ENCODE assay signal across 9 mouse cellular contexts in genomic region chr7:141469901-141470636, GRCm38 (mm10). TPM values are rescaled to one million over a fixed set of nuclear protein-coding genes. Genes with fewer than 3 reads are reported as not detected.
DNase-seq lines count a peak whose midpoint lies in the region; ATAC-seq and TF ChIP-seq lines count a peak whose summit lies in the region.
"Had no signal": no experiment of that assay in that cellular context is flagged by ENCODE, and none has a peak within 500 bp of the region (broad histone marks: within the 10 kb centered on the region; RNA-seq: fewer than 3 reads in every experiment).

No protein-coding gene starts in this region.

- no peaks in the 10 kb centered on the region for H3K27me3 ChIP-seq in kidney, postnatal 0 days (ENCODE audit: insufficient read depth, low read length)
- peaks cover 11% of the 10 kb centered on the region for H3K27me3 ChIP-seq in embryonic facial prominence, embryonic 12.5 days
- H3K27me3 ChIP-seq in heart, embryonic 12.5 days (replicated peaks): peaks cover 11% of the 10 kb centered on the region
- peaks cover 20% of the 10 kb centered on the region for H3K27me3 ChIP-seq in liver, embryonic 15.5 days

- 87% methylated on average over 18 of the region's 18 CpGs for WGBS in kidney, postnatal 0 days
- 90% methylated on average over 18 of the region's 18 CpGs for WGBS in embryonic facial prominence, embryonic 12.5 days
- 84% methylated on average over 18 of the region's 18 CpGs for WGBS in heart, embryonic 12.5 days
- WGBS in liver, embryonic 15.5 days (ENCODE audit: insufficient replicate concordance): 84% methylated on average over 18 of the region's 18 CpGs

- H3K27ac ChIP-seq in kidney, postnatal 0 days: peak overlapping the region; percentile 42; the same call in 1 of the 2 replicates
- no peak overlapping the region for H3K27ac ChIP-seq in embryonic facial prominence, embryonic 12.5 days
- H3K27ac ChIP-seq in heart, embryonic 12.5 days (ENCODE audit: poor library complexity, severe bottlenecking): peak overlapping the region; percentile 99; the same call in 1 of the 2 replicates
- H3K27ac ChIP-seq in liver, embryonic 15.5 days (replicated peaks): peak overlapping the region; percentile 81; the same call in 1 of the 2 replicates

- no peak for ATAC-seq in kidney, postnatal 0 days (replicated peaks; ENCODE audit: low FRiP score, low read depth)
- no peak for ATAC-seq in embryonic facial prominence, embryonic 12.5 days (ENCODE audit: insufficient number of reproducible peaks, insufficient read depth, low FRiP score, low TSS enrichment)
- ATAC-seq in heart, embryonic 12.5 days (ENCODE audit: insufficient number of reproducible peaks, low FRiP score): no peak
- no peak for ATAC-seq in liver, embryonic 15.5 days (ENCODE audit: insufficient read depth)
- no peak for ATAC-seq in erythroid progenitor cell, adult 5-6 weeks (replicated peaks; ENCODE audit: low FRiP score, poor library complexity, severe bottlenecking)
- no peak for ATAC-seq in megakaryocyte-erythroid progenitor cell, adult 5-6 weeks (replicated peaks; ENCODE audit: low FRiP score, low TSS enrichment, poor library complexity, severe bottlenecking)

- H3K4me2 ChIP-seq in kidney, postnatal 0 days (ENCODE audit: low read length): peak overlapping the region; percentile 85; the same call in 1 of the 2 replicates
- 0 out of 2 replicates have a peak overlapping the region, but pooled peaks have one; percentile 66 for H3K4me2 ChIP-seq in embryonic facial prominence, embryonic 12.5 days (replicated peaks)
- peak overlapping the region; percentile 93; the same call in 1 of the 2 replicates for H3K4me2 ChIP-seq in heart, embryonic 12.5 days
- no peak overlapping the region for H3K4me2 ChIP-seq in liver, embryonic 15.5 days

- no peak overlapping the region for H3K4me3 ChIP-seq in kidney, postnatal 0 days (replicated peaks; ENCODE audit: low read depth, low read length)
- peak overlapping the region; percentile 75; the same call in 1 of the 2 replicates for H3K4me3 ChIP-seq in embryonic facial prominence, embryonic 12.5 days
- H3K4me3 ChIP-seq in heart, embryonic 12.5 days: 0 out of 2 replicates have a peak overlapping the region, but pooled peaks have one; percentile 73
- no peak overlapping the region for H3K4me3 ChIP-seq in liver, embryonic 15.5 days (replicated peaks)
- H3K4me3 ChIP-seq: erythroblast, embryonic 14.5 days had no signal

- TF ChIP-seq CTCF in kidney, postnatal 0 days (IDR thresholded peaks at IDR 0.05; ENCODE audit: low read depth): no peak

- no peaks in the 10 kb centered on the region for H3K9me3 ChIP-seq in kidney, postnatal 0 days (replicated peaks; ENCODE audit: low read length)
- no peaks in the 10 kb centered on the region for H3K9me3 ChIP-seq in embryonic facial prominence, embryonic 12.5 days
- H3K9me3 ChIP-seq in heart, embryonic 12.5 days (replicated peaks): no peaks in the 10 kb centered on the region
- H3K9me3 ChIP-seq in liver, embryonic 15.5 days (replicated peaks): no peaks in the 10 kb centered on the region

- DNase-seq in kidney, postnatal 0 days (ENCODE audit: low spot score): no peak
- DNase-seq in kidney, postnatal 36 days: no peak
- no peak for DNase-seq in Muller cell, postnatal 12 days (ENCODE audit: inconsistent ontology term)

- no peak overlapping the region for H3K9ac ChIP-seq in kidney, postnatal 0 days (ENCODE audit: low read depth, low read length)
- no peak overlapping the region for H3K9ac ChIP-seq in embryonic facial prominence, embryonic 12.5 days
- H3K9ac ChIP-seq in heart, embryonic 12.5 days: peak overlapping the region; percentile 87
- no peak overlapping the region for H3K9ac ChIP-seq in liver, embryonic 15.5 days

- H3K36me3 ChIP-seq in kidney, postnatal 0 days (ENCODE audit: insufficient read depth, low read length): peaks cover 23% of the 10 kb centered on the region
- H3K36me3 ChIP-seq in embryonic facial prominence, embryonic 12.5 days: peaks cover 36% of the 10 kb centered on the region
- peaks cover 36% of the 10 kb centered on the region for H3K36me3 ChIP-seq in heart, embryonic 12.5 days
- peaks cover 41% of the 10 kb centered on the region for H3K36me3 ChIP-seq in liver, embryonic 15.5 days (replicated peaks)

- peaks cover 45% of the 10 kb centered on the region for H3K4me1 ChIP-seq in kidney, postnatal 0 days (replicated peaks; ENCODE audit: insufficient read depth, low read length)
- peaks cover 41% of the 10 kb centered on the region for H3K4me1 ChIP-seq in embryonic facial prominence, embryonic 12.5 days
- H3K4me1 ChIP-seq in heart, embryonic 12.5 days (replicated peaks): peaks cover 57% of the 10 kb centered on the region
- H3K4me1 ChIP-seq in liver, embryonic 15.5 days (replicated peaks): peaks cover 75% of the 10 kb centered on the region

RNA-seq across cellular contexts. Expression of gene Cd151, which starts 2.9 kb away (rescaled TPM):
- 36.1 and 37.2 TPM in 2 replicates for polyA plus RNA-seq in kidney, postnatal 0 days (2015; fragmentation: Nextera tagmentation; extraction: Ambion mirVana)
- polyA plus RNA-seq in embryonic facial prominence, embryonic 12.5 days (2016; fragmentation: Nextera tagmentation; extraction: Ambion mirVana): 17.0 and 19.6 TPM in 2 replicates
- polyA plus RNA-seq in heart, embryonic 12.5 days (2016; fragmentation: Nextera tagmentation; extraction: Ambion mirVana): 27.4 and 30.6 TPM in 2 replicates
- polyA plus RNA-seq in liver, embryonic 15.5 days (2015; fragmentation: Nextera tagmentation; extraction: Ambion mirVana): 5.0 and 6.3 TPM in 2 replicates
- total RNA-seq in erythroid progenitor cell, adult 5-6 weeks (2015; ENCODE audit: low replicate concordance): 16.6 and 20.1 TPM in 2 replicates
- total RNA-seq in erythroid progenitor cell, adult 5-6 weeks (2017; ENCODE audit: low replicate concordance): 24.1 and 30.7 TPM in 2 replicates
- 20.2 and 24.2 TPM in 2 replicates for total RNA-seq in megakaryocyte-erythroid progenitor cell, adult 5-6 weeks (2014; fragmentation: Nextera tagmentation)
- total RNA-seq in megakaryocyte-erythroid progenitor cell, adult 5-6 weeks (2017): 13.2 and 17.6 TPM in 2 replicates

RNA-seq across cellular contexts. Expression of gene Polr2l, which starts 4.9 kb away (rescaled TPM):
- polyA plus RNA-seq in kidney, postnatal 0 days (2015; fragmentation: Nextera tagmentation; extraction: Ambion mirVana): 68.5 and 72.2 TPM in 2 replicates
- polyA plus RNA-seq in embryonic facial prominence, embryonic 12.5 days (2016; fragmentation: Nextera tagmentation; extraction: Ambion mirVana): 66.2 and 68.9 TPM in 2 replicates
- 60.7 and 64.7 TPM in 2 replicates for polyA plus RNA-seq in heart, embryonic 12.5 days (2016; fragmentation: Nextera tagmentation; extraction: Ambion mirVana)
- polyA plus RNA-seq in liver, embryonic 15.5 days (2015; fragmentation: Nextera tagmentation; extraction: Ambion mirVana): 41.7 and 43.9 TPM in 2 replicates
- total RNA-seq in erythroid progenitor cell, adult 5-6 weeks (2015; ENCODE audit: low replicate concordance): 6.7 and 15.5 TPM in 2 replicates
- total RNA-seq in erythroid progenitor cell, adult 5-6 weeks (2017; ENCODE audit: low replicate concordance): 14.4 and 14.9 TPM in 2 replicates
- 77.2 and 78.1 TPM in 2 replicates for total RNA-seq in megakaryocyte-erythroid progenitor cell, adult 5-6 weeks (2014; fragmentation: Nextera tagmentation)
- 53.3 and 54.9 TPM in 2 replicates for total RNA-seq in megakaryocyte-erythroid progenitor cell, adult 5-6 weeks (2017)

RNA-seq across cellular contexts. Expression of gene Tspan4, which starts 5.0 kb away (rescaled TPM):
- 109 and 115 TPM in 2 replicates for polyA plus RNA-seq in kidney, postnatal 0 days (2015; fragmentation: Nextera tagmentation; extraction: Ambion mirVana)
- polyA plus RNA-seq in embryonic facial prominence, embryonic 12.5 days (2016; fragmentation: Nextera tagmentation; extraction: Ambion mirVana): 36.8 and 43.3 TPM in 2 replicates
- 57.5 and 57.6 TPM in 2 replicates for polyA plus RNA-seq in heart, embryonic 12.5 days (2016; fragmentation: Nextera tagmentation; extraction: Ambion mirVana)
- polyA plus RNA-seq in liver, embryonic 15.5 days (2015; fragmentation: Nextera tagmentation; extraction: Ambion mirVana): 47.7 and 55.0 TPM in 2 replicates
- 1.8 and 3.8 TPM in 2 replicates for total RNA-seq in erythroid progenitor cell, adult 5-6 weeks (2015; ENCODE audit: low replicate concordance)
- 2.2 and 8.0 TPM in 2 replicates for total RNA-seq in erythroid progenitor cell, adult 5-6 weeks (2017; ENCODE audit: low replicate concordance)
- total RNA-seq in megakaryocyte-erythroid progenitor cell, adult 5-6 weeks (2014; fragmentation: Nextera tagmentation): 31.6 and 38.2 TPM in 2 replicates
- total RNA-seq in megakaryocyte-erythroid progenitor cell, adult 5-6 weeks (2017): 26.0 and 33.9 TPM in 2 replicates

RNA-seq across cellular contexts. Expression of gene Cracr2b, which starts 9.2 kb away (rescaled TPM):
- 16.1 and 20.5 TPM in 2 replicates for polyA plus RNA-seq in kidney, postnatal 0 days (2015; fragmentation: Nextera tagmentation; extraction: Ambion mirVana)
- polyA plus RNA-seq in embryonic facial prominence, embryonic 12.5 days (2016; fragmentation: Nextera tagmentation; extraction: Ambion mirVana): 12.8 and 13.3 TPM in 2 replicates
- 16.6 and 17.5 TPM in 2 replicates for polyA plus RNA-seq in heart, embryonic 12.5 days (2016; fragmentation: Nextera tagmentation; extraction: Ambion mirVana)
- polyA plus RNA-seq in liver, embryonic 15.5 days (2015; fragmentation: Nextera tagmentation; extraction: Ambion mirVana): 3.9 and 5.2 TPM in 2 replicates
- not detected in 2 replicates for total RNA-seq in erythroid progenitor cell, adult 5-6 weeks (2015; ENCODE audit: low replicate concordance)
- total RNA-seq in erythroid progenitor cell, adult 5-6 weeks (2017; ENCODE audit: low replicate concordance): 3.3 TPM in 1 of 2 replicates, not detected in the other
- not detected in 2 replicates for total RNA-seq in megakaryocyte-erythroid progenitor cell, adult 5-6 weeks (2014; fragmentation: Nextera tagmentation)
- 0.23 TPM in 1 of 2 replicates, not detected in the other for total RNA-seq in megakaryocyte-erythroid progenitor cell, adult 5-6 weeks (2017)

RNA-seq across cellular contexts. Expression of gene Pnpla2, which starts 15.1 kb away (rescaled TPM):
- 68.0 and 72.9 TPM in 2 replicates for polyA plus RNA-seq in kidney, postnatal 0 days (2015; fragmentation: Nextera tagmentation; extraction: Ambion mirVana)
- 13.9 and 14.6 TPM in 2 replicates for polyA plus RNA-seq in embryonic facial prominence, embryonic 12.5 days (2016; fragmentation: Nextera tagmentation; extraction: Ambion mirVana)
- polyA plus RNA-seq in heart, embryonic 12.5 days (2016; fragmentation: Nextera tagmentation; extraction: Ambion mirVana): 42.3 and 43.3 TPM in 2 replicates
- polyA plus RNA-seq in liver, embryonic 15.5 days (2015; fragmentation: Nextera tagmentation; extraction: Ambion mirVana): 13.9 and 15.3 TPM in 2 replicates
- total RNA-seq in erythroid progenitor cell, adult 5-6 weeks (2015; ENCODE audit: low replicate concordance): 14.7 and 19.8 TPM in 2 replicates
- total RNA-seq in erythroid progenitor cell, adult 5-6 weeks (2017; ENCODE audit: low replicate concordance): 4.2 and 8.3 TPM in 2 replicates
- total RNA-seq in megakaryocyte-erythroid progenitor cell, adult 5-6 weeks (2014; fragmentation: Nextera tagmentation): 29.7 and 32.6 TPM in 2 replicates
- 7.1 and 17.8 TPM in 2 replicates for total RNA-seq in megakaryocyte-erythroid progenitor cell, adult 5-6 weeks (2017)

Comparison
In these comparisons a context has a peak if more than half of its experiments do, and no peak if none do; other contexts are left out.
1. H3K4me3 ChIP-seq: peak in embryonic facial prominence, embryonic 12.5 days (single experiment) and heart, embryonic 12.5 days (single experiment); none in kidney, postnatal 0 days (single experiment) and liver, embryonic 15.5 days (single experiment).